Mouse (Mus musculus): ENCODE results near the gene Bcas1. TPM values are rescaled to one million over a fixed set of nuclear protein-coding genes. Genes with fewer than 3 reads are reported as not detected.

Gene Bcas1
- polyA plus RNA-seq, 1 experiment = not detected

GRCm38 (mm10) chr2:170401211-170401799 lies 26.3 kb downstream of the Bcas1 start:
- Histone ChIP-seq H3K4me3 (ENCODE audit: insufficient read depth, low read length) (peak overlapping the region; percentile 20), H3K27ac (ENCODE audit: insufficient read depth, low read length) (no peak overlapping the region), H3K4me1 (ENCODE audit: control insufficient read depth, insufficient read depth, low read length) (no peaks in the 10 kb centered on the region)
- TF ChIP-seq POLR2A (IDR thresholded peaks at IDR 0.05; ENCODE audit: low read depth, low read length) = no peak
- peak; percentile 95 for TF ChIP-seq CTCF (IDR thresholded peaks at IDR 0.05; ENCODE audit: borderline replicate concordance, insufficient read depth, low read length)

DNA sequence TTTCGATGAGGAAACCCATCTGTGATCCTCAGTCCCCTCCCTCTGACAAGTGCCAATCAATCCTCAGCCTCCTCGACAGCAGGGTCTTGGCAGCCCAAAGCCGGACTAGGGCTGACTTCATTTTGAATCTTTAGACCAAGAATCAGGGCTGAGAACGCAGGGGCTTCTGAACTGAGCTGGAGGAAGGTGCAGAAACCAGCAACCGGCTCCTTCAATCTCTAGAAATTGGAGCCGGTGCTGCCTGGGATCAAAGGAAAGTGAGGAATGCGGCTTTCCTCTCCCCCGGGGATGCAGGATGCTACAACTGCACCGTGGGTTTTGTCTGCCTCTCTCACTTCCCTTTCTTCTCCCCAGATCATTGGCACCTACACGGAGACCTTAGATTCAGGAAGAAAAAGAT lies 27.0 kb downstream of the Bcas1 start:
- Histone ChIP-seq H3K4me3 (ENCODE audit: insufficient read depth, low read length) (no peak overlapping the region), H3K27ac (ENCODE audit: insufficient read depth, low read length) (no peak overlapping the region), H3K4me1 (ENCODE audit: control insufficient read depth, insufficient read depth, low read length) (no peaks in the 10 kb centered on the region)
- TF ChIP-seq POLR2A (IDR thresholded peaks at IDR 0.05; ENCODE audit: low read depth, low read length) (no peak), CTCF (IDR thresholded peaks at IDR 0.05; ENCODE audit: borderline replicate concordance, insufficient read depth, low read length) (no peak)

DNA sequence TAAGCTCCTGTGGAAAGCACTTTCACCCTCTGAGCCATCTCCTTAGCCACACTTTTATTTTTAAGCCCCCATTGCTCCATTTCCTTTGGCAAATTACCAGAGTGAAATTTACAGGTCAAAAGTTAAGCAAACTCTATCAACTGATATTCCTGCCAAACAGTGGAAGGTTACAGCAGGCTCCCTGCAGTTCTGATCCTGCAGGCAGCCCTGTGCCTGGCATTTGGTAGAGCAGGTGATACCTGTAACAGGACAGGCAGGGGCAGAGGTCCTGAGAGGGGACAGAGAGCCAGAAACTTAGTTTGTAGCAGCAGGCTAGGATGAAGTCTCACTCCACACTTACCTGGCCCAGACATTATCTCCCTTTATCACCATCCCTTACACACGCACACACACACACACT lies 35.7 kb downstream of the Bcas1 start:
- Histone ChIP-seq H3K27ac (ENCODE audit: insufficient read depth, low read length) (no peak overlapping the region), H3K4me1 (ENCODE audit: control insufficient read depth, insufficient read depth, low read length) (no peaks in the 10 kb centered on the region), H3K4me3 (ENCODE audit: insufficient read depth, low read length) (no peak overlapping the region)
- TF ChIP-seq CTCF (IDR thresholded peaks at IDR 0.05; ENCODE audit: borderline replicate concordance, insufficient read depth, low read length) = no peak
- TF ChIP-seq POLR2A (IDR thresholded peaks at IDR 0.05; ENCODE audit: low read depth, low read length) = no peak

DNA sequence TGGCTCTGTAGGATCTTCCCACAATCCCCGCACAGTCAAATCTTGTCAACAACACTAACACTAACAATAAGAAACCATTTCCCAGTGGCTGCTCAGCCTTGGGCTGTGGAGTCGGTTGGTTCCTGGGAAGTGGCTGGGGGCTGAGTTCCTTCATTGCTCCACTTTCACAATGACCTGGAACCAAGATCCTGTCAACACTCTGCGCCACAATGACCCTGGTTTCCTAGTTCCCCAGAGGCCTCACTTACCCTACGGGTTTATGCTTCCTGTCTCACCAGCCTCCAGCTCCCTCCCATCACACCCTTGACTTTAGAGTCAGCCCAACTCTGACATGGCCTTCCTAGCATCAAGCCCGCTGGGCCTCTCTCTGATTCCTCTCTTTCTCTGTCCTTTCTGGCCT lies 39.3 kb downstream of the Bcas1 start:
- TF ChIP-seq CTCF (IDR thresholded peaks at IDR 0.05; ENCODE audit: borderline replicate concordance, insufficient read depth, low read length) (no peak), POLR2A (IDR thresholded peaks at IDR 0.05; ENCODE audit: low read depth, low read length) (no peak)
- no peak overlapping the region for H3K4me3 ChIP-seq (ENCODE audit: insufficient read depth, low read length)
- no peaks in the 10 kb centered on the region for H3K4me1 ChIP-seq (ENCODE audit: control insufficient read depth, insufficient read depth, low read length)
- H3K27ac ChIP-seq (ENCODE audit: insufficient read depth, low read length) = no peak overlapping the region

DNA sequence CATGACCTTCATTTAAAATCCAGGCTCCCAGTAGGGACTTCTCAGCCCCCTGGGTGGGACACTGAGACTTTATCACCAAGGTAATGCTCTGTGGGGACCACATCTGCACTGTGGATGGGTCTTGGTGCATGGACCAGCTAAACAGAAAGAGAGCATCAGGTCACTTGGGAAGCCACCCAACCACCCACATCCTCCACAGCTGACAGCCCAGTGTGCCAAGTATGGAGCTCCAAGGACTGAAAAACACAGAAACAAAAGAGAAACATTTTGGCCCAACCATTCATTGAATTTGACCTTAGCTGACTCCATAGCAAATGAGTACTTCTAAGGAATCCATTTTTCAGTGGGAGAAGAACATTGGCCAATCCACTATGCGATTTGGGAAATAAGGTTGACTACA lies 42.1 kb downstream of the Bcas1 start:
- Histone ChIP-seq H3K27ac (ENCODE audit: insufficient read depth, low read length) (no peak overlapping the region), H3K4me3 (ENCODE audit: insufficient read depth, low read length) (no peak overlapping the region), H3K4me1 (ENCODE audit: control insufficient read depth, insufficient read depth, low read length) (no peaks in the 10 kb centered on the region)
- TF ChIP-seq POLR2A (IDR thresholded peaks at IDR 0.05; ENCODE audit: low read depth, low read length) (no peak), CTCF (IDR thresholded peaks at IDR 0.05; ENCODE audit: borderline replicate concordance, insufficient read depth, low read length) (no peak)

DNA sequence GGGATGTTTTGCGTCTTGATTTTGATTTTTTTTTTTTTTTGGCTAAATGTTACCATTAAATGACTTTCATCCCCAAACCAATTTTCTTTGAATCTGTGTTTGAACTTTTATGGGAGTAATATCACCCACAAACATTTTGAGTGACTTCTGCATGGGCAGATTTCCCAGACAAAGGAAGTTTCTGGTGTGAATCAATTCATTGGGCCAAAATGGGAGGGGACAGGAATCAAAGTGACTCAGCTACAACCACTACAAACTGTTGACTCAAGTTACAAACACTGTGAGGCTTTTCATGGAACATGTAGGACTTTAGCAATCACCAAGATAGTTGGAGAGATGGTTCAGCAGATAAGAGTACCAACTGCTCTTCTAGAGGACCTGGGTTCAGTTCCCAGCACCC lies 42.9 kb downstream of the Bcas1 start:
- Histone ChIP-seq H3K4me3 (ENCODE audit: insufficient read depth, low read length) (no peak overlapping the region), H3K4me1 (ENCODE audit: control insufficient read depth, insufficient read depth, low read length) (no peaks in the 10 kb centered on the region), H3K27ac (ENCODE audit: insufficient read depth, low read length) (no peak overlapping the region)
- TF ChIP-seq CTCF (IDR thresholded peaks at IDR 0.05; ENCODE audit: borderline replicate concordance, insufficient read depth, low read length) = no peak
- TF ChIP-seq POLR2A (IDR thresholded peaks at IDR 0.05; ENCODE audit: low read depth, low read length) = no peak

DNA sequence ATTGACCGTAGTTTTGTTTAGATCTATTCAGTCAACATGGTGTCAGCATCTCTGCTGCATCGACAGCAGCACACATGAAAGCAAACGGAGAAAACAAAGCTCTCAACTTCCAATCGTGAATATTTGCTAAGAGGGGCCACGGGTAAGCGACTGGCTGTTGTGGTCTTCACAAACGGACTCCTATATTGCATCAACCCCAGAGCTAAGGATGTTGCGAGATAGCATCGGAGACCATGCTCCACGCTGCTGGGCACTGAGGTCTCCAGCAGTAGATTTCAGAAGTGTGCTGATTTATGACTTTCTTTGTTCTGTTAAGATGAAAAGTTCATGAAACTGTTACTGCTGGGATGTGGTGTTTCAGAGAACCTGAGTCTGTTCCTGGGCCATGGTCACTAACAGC lies 54.3 kb downstream of the Bcas1 start:
- no peak overlapping the region for H3K4me3 ChIP-seq (ENCODE audit: insufficient read depth, low read length)
- TF ChIP-seq CTCF (IDR thresholded peaks at IDR 0.05; ENCODE audit: borderline replicate concordance, insufficient read depth, low read length) (no peak), POLR2A (IDR thresholded peaks at IDR 0.05; ENCODE audit: low read depth, low read length) (no peak)
- no peaks in the 10 kb centered on the region for H3K4me1 ChIP-seq (ENCODE audit: control insufficient read depth, insufficient read depth, low read length)
- H3K27ac ChIP-seq (ENCODE audit: insufficient read depth, low read length) = no peak overlapping the region

DNA sequence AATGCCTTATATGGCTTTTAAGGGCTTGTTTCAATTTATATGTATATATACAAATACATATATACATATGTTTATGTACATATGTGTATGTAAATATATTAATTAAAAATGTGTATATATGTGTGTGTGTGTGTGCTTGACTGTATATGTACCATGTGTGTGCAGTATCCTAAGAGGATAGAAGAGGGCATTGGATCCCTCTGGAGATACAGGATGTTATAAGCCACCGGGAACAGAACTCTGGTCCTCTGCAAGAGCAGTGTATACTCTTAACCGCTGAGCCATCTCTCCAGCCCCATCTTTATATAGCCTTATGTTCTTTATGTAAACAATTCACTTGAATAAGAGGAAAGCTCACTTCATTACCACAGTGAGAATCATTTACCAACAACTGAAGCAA lies 62.0 kb downstream of the Bcas1 start:
- TF ChIP-seq POLR2A (IDR thresholded peaks at IDR 0.05; ENCODE audit: low read depth, low read length) (no peak), CTCF (IDR thresholded peaks at IDR 0.05; ENCODE audit: borderline replicate concordance, insufficient read depth, low read length) (no peak)
- peaks cover 9% of the 10 kb centered on the region for H3K4me1 ChIP-seq (ENCODE audit: control insufficient read depth, insufficient read depth, low read length)
- H3K27ac ChIP-seq (ENCODE audit: insufficient read depth, low read length) = no peak overlapping the region
- no peak overlapping the region for H3K4me3 ChIP-seq (ENCODE audit: insufficient read depth, low read length)

- Histone ChIP-seq H3K4me3 (ENCODE audit: insufficient read depth, low read length) (no peak overlapping the region), H3K4me1 (ENCODE audit: control insufficient read depth, insufficient read depth, low read length) (peaks cover 9% of the 10 kb centered on the region), H3K27ac (ENCODE audit: insufficient read depth, low read length) (no peak overlapping the region)
- TF ChIP-seq POLR2A (IDR thresholded peaks at IDR 0.05; ENCODE audit: low read depth, low read length) (no peak), CTCF (IDR thresholded peaks at IDR 0.05; ENCODE audit: borderline replicate concordance, insufficient read depth, low read length) (no peak)
Measured at GRCm38 (mm10) chr2:170365271-170365670, 62.4 kb downstream of the Bcas1 start.

- no peak overlapping the region for H3K27ac ChIP-seq (ENCODE audit: insufficient read depth, low read length)
- no peaks in the 10 kb centered on the region for H3K4me1 ChIP-seq (ENCODE audit: control insufficient read depth, insufficient read depth, low read length)
- H3K4me3 ChIP-seq (ENCODE audit: insufficient read depth, low read length) = no peak overlapping the region
- TF ChIP-seq CTCF (IDR thresholded peaks at IDR 0.05; ENCODE audit: borderline replicate concordance, insufficient read depth, low read length) (no peak), POLR2A (IDR thresholded peaks at IDR 0.05; ENCODE audit: low read depth, low read length) (no peak)
Measured at GRCm38 (mm10) chr2:170356667-170357374, 70.8 kb downstream of the Bcas1 start.
